Mouse (Mus musculus) T-cell, adult 2 months (primary cell): Measurements from ENCODE around the gene Hmbs.

Source experiments
- DNase-seq: peaks from one replicate; pipeline ENCODE4 v3.0.0; 2022; ENCODE audit warnings: low spot score

Hmbs gene

DNA sequence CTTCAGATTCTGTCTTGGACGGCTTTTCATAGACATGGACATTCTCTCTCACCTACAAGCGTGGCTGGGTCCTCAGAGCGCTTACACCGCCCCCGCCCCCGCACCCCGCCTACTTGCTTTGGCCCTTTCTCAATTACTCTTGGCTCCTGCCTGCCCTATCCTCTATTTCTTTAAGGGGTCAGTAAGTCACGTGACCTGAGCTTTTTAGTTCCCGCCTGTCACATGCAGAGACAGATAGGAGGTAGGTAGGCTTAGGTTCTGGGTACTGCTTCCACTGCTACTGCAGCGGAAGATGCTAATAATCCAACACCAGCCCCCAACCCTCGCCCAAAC, 55.1 kb downstream of the Hmbs start:
- no peak for DNase-seq

DNA sequence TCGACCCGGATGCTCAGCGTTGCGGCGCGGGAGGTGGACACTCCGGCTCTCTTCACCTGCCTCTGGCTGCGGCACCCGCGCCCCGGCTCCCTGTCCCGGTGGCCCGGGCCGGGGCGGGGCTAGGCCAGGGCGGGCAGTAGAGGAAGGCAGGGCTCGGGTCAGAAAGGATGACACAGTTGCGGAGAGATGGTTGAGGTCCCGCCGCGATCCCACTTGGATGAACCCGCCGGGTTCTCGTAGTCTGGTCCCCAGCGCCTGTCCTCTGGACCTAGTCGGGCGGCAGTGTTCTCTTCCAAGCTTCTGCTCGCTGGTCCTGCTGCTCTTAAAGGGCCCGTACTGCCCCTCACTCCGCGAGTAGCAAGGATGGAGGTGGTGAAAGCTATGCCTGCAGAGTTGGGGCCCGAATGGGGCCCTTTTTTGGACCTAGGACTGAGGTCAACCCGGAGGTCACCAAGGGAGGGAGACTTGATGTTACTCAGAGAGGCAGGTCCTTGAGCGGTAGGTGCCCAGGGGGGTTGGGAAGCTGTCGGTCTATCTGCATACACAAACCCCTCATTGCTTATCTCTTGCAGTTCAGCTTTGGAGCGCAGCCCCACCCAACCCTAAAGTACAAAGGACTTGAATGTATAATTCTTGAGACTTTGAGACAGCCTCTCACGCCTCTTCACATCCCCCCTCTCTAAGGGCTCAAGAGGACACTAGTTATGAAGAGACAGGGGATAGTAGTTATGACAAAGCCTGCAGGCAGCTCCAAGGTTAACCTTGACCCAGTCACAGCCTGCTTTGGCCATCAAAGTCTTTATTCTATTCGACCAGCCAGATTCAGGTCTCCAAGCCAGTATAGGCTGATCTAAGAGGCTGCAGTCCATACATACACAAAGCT, 55.7 kb downstream of the Hmbs start, which contains the start of gene Abcg4:
Abcg4 (minus strand) TSS at position 540 of the 883 bp plus-strand sequence.
- no peak for DNase-seq

DNA sequence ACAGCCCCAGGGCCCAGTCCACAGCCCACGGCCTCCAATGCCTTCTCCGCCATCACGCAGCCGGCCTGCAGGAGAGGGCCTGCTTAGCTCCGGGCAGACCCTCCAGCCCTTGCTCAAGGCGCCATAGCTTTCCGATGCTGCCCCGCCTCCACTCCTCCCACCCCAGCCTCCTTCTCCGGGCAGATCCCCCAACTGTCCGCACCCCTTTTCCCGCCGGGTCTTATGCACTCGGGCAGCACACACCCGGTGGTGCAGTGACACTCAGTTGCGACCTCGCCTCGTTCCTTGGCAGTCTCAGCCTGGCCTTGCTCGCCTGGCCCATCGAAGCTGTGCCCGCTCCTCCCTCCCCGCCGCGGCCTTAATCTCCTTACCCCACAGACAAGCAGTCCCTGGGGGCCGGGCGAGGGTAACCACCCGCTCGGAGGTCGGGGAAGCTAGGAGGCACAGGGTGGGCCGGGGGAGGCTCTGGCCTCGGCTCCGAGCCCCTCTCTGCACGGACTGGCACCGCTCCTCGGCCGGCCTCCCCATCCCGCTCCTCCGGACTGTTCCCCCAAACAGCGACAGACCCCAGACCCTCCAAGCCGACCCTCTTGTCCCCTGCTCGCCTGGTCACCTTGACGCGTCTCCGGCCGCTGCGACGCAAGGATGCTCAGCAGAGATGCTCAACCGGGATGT, 56.5 kb downstream of the Hmbs start:
- DNase-seq, result no peak

DNA sequence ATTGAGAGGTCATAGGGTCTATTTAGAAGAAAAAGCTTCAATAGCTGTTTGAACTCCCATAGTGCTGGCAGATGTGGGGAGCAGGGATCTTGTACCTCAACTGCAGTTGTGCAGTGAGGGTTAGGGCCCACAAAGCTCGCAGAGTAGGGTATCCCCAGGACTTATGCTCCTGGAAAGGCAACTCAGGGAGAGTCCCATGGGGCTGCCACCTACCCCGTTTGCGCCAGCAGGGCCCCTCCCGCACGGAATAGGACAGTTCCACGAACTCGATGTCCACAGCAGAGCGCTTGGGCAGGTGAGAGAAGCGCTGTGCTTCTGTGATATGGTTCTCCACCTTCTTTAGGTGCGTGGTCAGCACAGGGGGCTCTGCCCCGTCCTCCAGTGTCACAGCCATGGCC, 57.0 kb downstream of the Hmbs start:
- no peak for DNase-seq
